Mouse (Mus musculus) layer of hippocampus, adult 2 months (tissue): ENCODE measurements at regions not wholly inside any gene's neighbourhood (a gene's known extent, or its start where the extent isn't known, plus 50 kb on each side); places are given as distances from the start of the nearest gene placed in this dataset.

Source experiments
- DNase-seq, 2 experiments: peaks; one replicate each; pipeline ENCODE4 v3.0.0; 2022; ENCODE audit warnings: low spot score in 2 of 2
- H3K27ac ChIP-seq: fragments of 200-600 bp; 2 replicates; pipeline ENCODE4 v1.8.1; 2022
- H3K4me3 ChIP-seq: fragments of 200-600 bp; 2 replicates; pipeline ENCODE4 v1.8.1; 2022; ENCODE audit warnings: mild to moderate bottlenecking
- CTCF ChIP-seq: fragments of 200-600 bp; conservative IDR thresholded peaks from 2 replicates; pipeline ENCODE4 v1.8.1; 2022; ENCODE audit warnings: antibody characterized with exemption, mild to moderate bottlenecking, moderate library complexity

GRCm38 (mm10) chr5:73892440-73893225 is 175.6 kb downstream of the Usp46 start:
- TF ChIP-seq CTCF: no peak
- no peak for DNase-seq

GRCm38 (mm10) chr5:73895186-73895585 is 173.0 kb downstream of the Usp46 start:
- no peak overlapping the region for H3K4me3 ChIP-seq

More at GRCm38 (mm10) chr5:73892440-73893225, 175.6 kb downstream of the Usp46 start:
- Histone ChIP-seq H3K4me3 (no peak overlapping the region), H3K27ac (no peak overlapping the region)

DNA sequence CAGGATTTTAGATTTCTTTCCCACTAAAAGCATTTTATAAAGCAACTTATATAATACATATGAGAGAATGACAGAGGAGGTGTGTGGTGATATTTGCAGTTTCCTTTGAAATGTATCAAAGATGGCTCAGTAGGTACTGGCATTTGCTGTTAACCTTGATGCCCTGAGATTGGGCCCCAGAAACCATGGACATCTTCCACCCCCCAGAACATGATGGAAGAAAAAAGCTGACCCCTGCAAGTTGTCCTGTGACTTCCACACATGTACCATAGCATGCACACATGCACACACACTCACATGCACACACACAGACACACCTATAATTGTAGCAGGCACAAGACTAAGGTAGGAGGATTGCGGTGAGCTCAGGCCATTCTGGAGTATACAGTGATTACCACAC is 171.4 kb downstream of the Usp46 start:
- Histone ChIP-seq H3K27ac (no peak overlapping the region), H3K4me3 (no peak overlapping the region)
- DNase-seq: no peak
- TF ChIP-seq CTCF: no peak

More at GRCm38 (mm10) chr5:73895186-73895585, 173.0 kb downstream of the Usp46 start:
- DNase-seq: no peak
- H3K27ac ChIP-seq: no peak overlapping the region
- no peak for TF ChIP-seq CTCF

DNA sequence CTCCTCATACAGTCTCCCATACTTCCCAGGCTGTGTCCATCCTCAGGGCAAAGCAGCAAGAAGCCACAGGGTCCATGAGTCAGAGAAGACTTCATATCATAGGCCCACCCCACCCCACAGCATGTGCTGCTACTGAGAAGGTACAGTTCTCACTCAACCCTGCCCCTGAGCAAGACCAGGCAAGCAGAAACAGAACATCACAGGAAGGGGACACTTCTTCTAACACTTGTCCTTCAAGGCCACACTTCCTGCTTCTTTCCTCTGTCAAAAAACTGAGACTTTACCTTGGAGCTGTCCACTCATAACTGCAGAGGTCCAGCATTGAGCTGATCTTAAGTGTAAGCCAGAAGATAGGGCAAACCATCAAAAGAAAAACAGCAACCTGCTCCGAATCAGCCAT is 166.6 kb downstream of the Usp46 start:
- Histone ChIP-seq H3K27ac (no peak overlapping the region), H3K4me3 (no peak overlapping the region)
- TF ChIP-seq CTCF: no peak
- DNase-seq: no peak

DNA sequence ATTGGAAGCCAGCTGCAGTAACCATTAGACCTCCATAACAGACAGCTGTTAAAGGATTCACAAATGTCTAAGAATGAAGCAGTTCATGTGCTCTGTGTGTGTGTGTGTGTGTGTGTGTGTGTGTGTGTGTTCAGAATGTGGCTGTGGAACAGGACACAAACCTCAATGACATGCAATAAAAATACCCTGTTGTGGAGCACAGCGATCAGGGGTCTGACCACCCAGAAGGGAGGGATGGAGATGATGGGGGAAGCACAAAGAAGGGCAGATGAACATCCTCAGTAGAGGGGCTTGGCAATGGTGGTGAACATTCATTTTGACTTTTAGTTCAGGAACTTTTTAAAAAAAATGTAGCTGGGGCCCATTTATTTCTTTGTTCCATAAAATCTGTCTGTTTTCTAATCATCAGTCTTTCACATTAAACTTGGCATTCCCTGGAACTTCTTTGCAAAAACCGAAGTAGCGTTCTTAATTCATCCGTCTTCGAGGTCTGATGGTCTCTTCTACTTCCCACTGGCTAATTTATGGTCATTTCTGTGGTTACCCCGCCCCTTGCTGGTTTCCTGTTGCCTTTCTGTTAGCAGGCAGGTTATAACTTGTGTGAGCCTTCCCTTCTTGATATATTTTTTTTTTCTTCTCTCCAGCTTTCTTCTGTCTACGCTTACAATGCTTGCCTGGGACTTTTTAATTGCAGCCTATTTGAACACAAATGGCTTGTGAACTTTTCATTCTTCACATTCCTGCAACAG is 165.6 kb downstream of the Usp46 start:
- no peak for TF ChIP-seq CTCF
- Histone ChIP-seq H3K4me3 (no peak overlapping the region), H3K27ac (peak overlapping the region; percentile 40; the same call in 1 of the 2 replicates)
- no peak for DNase-seq

DNA sequence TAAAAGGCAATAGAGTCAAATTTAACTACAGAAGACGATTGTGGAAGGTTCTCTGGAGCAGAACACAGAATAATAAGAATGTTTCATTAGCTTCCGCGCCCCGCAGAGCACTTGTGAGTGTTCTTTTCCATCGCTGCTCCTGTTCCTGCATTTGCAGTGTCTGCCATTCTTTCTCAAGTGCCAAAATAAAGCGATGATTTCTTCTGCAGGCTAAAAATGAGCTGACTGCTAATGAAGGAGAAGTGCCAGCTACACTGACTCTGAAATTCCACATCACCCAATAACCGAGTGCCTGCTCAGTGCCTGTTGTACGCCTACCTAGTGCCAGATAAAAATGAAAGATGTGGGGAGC is 165.0 kb downstream of the Usp46 start:
- H3K27ac ChIP-seq: peak overlapping the region; percentile 40; the same call in 1 of the 2 replicates
- TF ChIP-seq CTCF: no peak
- H3K4me3 ChIP-seq: no peak overlapping the region
- DNase-seq: peak; percentile 22 to 49

DNA sequence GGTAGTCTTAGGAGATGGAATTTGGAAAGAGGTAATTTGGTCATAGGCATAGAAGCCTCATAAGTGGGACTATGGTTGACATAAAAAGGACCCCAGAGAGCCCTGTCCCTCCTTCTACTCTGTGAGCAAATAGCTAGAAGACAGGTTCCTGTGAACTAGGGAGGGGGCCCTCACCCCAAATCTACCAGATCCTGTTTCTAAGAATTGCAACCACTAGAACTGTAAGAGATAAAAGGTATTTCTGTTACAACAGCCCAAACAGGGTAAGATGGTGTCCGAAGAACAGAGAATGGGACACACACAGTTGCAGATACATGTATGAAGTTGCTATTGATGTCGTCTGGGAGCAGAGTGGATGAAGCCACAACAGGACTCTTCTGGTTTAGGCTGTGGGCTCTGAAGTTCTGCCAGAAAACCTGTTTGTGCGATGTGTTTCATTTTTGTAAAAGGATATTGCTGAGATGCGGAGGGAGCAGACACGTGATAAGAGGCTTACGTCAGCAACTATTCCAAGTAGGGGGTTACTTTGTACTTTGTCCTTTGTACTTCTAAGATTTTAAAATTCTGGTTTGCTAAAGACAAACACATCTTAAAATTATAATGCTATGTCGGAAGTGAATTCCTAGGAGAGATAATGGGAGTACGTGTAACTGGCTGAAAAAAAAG is 164.0 kb downstream of the Usp46 start:
- TF ChIP-seq CTCF: no peak
- no peak overlapping the region for H3K4me3 ChIP-seq
- H3K27ac ChIP-seq: no peak overlapping the region
- no peak for DNase-seq

DNA sequence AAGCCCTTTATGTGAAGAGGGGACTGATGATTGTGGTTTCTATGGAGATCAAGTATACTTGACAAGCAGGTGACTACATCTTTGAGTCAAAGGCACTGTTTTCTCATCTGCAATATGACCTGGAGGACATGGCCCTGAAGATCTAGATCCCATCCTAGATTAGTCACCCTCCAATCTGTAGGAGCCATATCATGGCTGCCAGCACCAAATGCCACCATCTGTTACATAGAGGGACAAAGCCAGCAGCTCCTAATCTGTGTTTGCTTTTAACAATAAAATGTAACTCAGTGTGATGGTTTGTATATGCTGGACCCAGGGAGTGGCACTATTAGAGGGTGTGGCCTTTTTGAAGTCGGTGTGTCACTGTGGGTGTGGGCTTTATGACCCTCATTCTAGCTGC is 156.1 kb downstream of the Usp46 start:
- TF ChIP-seq CTCF: no peak
- no peak overlapping the region for H3K4me3 ChIP-seq
- no peak overlapping the region for H3K27ac ChIP-seq
- no peak for DNase-seq

DNA sequence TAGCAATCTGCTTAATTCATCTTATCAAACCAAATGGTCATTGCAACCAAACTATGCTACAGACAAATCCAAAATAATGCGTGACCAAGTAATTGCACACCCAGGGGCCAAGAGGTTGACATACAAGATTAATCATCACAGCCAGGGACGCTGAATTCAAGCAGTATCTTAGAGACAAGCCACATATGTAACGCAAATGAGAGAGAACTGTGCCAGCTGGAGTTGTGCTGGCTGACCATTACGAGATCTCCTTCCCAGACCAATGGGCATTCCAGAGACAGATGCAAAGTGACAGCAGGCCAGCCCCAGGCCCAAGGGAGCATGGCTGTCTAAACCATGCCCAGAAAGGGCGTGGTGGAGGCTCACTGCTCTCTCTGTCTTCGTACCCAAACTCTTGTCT is 155.1 kb downstream of the Usp46 start:
- no peak for DNase-seq
- Histone ChIP-seq H3K27ac (no peak overlapping the region), H3K4me3 (no peak overlapping the region)
- TF ChIP-seq CTCF: no peak

DNA sequence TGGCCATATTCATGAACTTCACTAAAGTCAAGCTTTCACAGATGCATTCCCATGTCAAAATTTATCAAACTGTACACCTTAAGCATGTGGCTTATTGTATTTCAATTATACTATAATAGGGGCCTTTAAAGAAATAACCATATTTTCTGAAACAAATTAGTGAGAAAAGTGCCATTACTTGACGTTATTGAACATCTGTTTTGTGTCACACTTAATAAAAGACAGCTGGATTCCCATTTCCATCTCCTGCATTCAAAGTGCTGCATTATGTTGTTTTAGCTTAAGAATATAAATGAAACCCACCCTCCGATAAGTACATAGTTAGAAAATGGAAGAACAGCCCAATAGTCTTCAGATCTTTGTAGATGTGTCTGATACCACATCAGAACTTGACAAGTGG is 150.2 kb downstream of the Usp46 start:
- no peak for DNase-seq
- TF ChIP-seq CTCF: no peak

GRCm38 (mm10) chr5:73919936-73920335 is 148.3 kb downstream of the Usp46 start:
- no peak overlapping the region for H3K27ac ChIP-seq
- no peak for TF ChIP-seq CTCF

More for the DNA sequence above, 150.2 kb downstream of the Usp46 start:
- H3K27ac ChIP-seq: no peak overlapping the region
- H3K4me3 ChIP-seq: no peak overlapping the region

DNA sequence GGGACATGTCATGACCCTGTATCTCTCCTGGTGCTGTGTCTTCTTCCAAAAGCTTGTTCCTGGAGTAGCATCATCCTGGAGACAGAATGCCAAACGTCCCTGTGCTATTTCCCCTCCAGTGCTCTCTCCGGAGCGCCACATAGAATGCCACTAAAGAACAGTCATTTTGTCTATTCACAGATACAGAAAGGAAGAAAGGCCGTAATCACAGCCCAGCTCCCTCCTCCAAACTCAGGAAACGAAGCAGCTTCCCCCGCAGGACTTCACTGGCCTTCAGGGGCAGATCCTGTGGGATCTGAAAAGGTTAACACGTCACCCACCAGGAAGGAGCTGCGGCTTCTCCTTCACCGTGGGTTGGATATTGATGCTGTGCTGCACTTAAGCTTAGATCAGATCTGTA is 140.7 kb downstream of the Usp46 start:
- Histone ChIP-seq H3K27ac (no peak overlapping the region), H3K4me3 (no peak overlapping the region)
- no peak for DNase-seq
- TF ChIP-seq CTCF: no peak

More at GRCm38 (mm10) chr5:73919936-73920335, 148.3 kb downstream of the Usp46 start:
- DNase-seq: no peak
- no peak overlapping the region for H3K4me3 ChIP-seq

GRCm38 (mm10) chr5:73928691-73929090 is 139.5 kb downstream of the Usp46 start:
- no peak for TF ChIP-seq CTCF
- no peak for DNase-seq
- H3K27ac ChIP-seq: no peak overlapping the region

More at GRCm38 (mm10) chr5:73928691-73929090, 139.5 kb downstream of the Usp46 start:
- H3K4me3 ChIP-seq: no peak overlapping the region
